Mouse (Mus musculus) erythroid progenitor cell, adult 5-6 weeks (primary cell): ENCODE measurements around the gene Snrpc. TPM values are rescaled to one million over a fixed set of nuclear protein-coding genes. Genes with fewer than 3 reads are reported as not detected.

ENCODE experiments used
- ATAC-seq: replicated peaks from 2 replicates; pipeline ENCODE4 v1.8.0; 2016; ENCODE audit warnings: moderate number of reproducible peaks, mild to moderate bottlenecking, moderate TSS enrichment, inconsistent platforms; ENCODE audit not compliant: poor library complexity, low FRiP score, severe bottlenecking
- total RNA-seq, 2 experiments: library from RNA; stranded (forward) in 1 of 2; stranded (reverse) in 1 of 2; fragments of 150-400 nt in 1 of 2; fragments of 186-747, 209-891 nt in 1 of 2; gene quantifications; 2 replicates each; pipeline versions ENCODE4 v1.2.3 to v1.2.4; 2015 to 2017; ENCODE audit warnings: low replicate concordance in 2 of 2

Gene Snrpc
- total RNA-seq, 2 experiments from 2014 or later = 29.2 to 80.1 TPM

DNA sequence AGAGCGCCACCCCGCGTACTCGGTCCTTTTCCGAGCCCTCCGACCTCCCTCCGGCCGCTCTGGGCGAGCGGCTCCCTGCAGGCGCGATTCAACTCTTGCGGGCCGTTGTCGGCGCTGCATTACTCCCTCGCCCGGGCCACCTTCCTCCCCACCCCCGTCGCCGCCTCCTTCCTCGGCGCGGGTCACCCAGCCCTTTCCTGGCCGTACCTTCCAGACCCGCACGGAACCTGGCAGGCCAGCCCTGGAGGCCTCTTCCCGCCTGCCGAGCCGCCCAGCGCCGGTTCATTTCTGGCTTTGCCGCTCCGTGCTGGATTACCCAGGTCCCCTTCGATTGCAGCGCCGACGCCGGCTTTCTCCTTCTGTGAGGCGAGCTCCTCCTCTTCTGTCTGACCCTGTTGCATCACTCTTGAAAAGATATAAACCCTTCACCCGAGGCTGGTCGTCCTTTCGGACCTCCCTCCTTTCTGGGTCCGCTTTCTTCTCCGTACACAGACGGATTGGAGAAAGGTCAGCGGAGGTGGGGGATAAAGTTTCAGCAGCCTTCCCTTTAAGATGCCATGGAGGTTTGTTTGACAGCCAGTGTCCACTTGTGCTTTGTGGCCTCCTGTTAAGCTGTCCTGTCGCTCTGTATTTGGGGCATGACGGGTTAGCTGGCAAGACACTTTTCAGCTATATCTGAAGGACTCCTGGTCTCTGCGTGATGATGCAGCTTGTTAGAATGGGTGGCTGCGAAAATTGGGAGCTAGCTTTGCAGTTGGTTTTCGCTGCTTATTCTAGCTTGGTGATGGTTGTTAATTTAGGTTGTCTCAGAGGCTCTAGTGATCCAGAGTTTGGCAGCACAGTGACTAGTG lies 19.1 kb downstream of the Snrpc start:
- ATAC-seq = peak; percentile 60

DNA sequence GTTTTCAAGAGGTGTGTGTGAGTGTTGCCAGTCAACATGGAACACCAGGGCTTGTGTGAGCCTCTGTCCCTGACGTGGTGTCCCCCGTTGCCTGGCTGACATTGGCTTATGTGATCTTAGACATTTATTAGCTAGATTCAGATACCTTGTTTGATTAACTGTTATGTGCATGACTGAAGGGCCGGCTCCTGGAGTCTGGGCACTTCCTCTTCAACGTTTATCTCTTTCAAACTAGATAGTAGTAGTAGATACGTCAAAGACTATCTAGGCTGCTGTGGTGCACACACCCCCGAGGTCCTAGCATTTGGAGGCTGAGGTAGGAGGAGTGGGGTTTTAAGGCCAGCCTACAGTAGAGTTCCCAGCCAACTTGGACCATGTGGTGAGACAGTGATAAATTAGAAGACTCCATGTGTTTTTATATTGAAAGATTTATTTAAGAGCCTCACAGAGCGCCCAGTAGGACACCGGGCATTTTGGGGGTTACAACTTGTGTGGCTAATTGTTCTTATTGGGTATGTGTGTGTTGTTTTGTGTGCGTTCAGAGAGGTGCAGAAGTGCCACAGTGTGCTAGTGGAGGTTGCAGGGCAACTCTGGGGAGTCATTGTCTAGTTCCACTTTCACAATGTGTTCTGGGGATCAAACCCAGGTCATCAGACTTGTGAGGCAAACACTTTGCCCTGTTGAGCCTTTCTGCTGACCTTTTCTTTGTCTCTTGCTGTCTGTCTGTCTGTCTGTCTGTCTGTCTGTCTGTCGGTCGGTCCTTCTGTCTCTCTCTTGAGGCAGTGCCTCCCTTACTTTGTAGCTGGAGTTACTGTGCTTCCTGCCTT lies 19.9 kb downstream of the Snrpc start:
- peak; percentile 40 for ATAC-seq

DNA sequence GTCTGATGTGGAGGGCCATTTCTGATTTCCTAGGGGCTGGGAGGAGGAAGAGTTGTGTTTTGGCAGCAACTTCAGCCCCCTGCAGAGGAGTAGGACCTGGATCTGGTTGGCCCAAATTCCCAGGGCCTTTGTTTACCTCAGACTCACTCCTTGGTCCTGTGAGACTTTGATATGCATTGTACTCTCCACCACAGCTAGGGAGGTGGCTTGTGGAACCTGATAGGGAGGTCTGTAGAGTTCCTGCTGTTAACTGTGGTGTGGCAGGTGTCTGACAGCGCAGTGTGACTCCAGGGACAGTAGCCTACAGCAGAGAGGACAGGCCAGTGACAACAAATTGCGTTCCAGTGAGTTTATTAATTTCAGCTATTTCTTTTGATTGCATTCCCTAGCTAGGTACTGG lies 21.2 kb downstream of the Snrpc start:
- no peak for ATAC-seq

DNA sequence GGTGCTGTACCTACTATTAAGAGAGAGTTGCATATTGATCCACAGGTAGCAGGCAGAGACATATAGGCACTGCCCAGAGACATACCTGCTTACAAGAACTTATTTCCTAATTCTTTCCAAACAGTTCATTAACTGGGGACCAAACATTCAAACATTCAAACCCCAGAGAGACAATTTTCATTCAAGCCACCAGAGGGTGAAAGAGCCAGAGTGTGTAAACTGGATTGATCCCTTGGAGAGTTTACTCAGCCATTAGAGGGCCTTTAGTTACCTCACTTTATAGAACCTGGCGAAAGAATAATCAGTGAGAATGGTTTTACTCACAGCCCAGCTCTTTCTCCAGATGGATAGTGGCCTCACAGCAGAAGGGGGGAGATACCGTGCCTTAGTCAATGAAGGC lies 27.5 kb downstream of the Snrpc start:
- ATAC-seq = no peak

DNA sequence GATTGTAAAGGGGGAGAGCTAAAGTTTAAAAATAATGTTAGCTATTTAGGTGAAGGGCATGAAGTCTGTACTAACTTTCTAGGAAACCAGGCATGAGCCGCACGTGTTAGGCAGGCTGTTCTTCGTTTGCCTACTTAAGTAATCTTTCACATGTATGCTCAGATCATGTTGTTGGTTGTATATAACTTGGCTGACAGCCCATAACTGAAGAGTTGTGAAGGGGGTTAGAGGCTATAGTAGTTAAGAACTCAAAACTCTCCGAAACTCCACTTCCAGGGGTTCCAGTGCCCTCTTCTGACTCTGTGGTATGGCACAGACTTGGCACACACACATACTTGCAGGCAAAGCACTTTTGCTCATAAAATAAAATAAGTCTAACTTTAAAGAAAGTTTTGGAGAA lies 28.8 kb downstream of the Snrpc start:
- ATAC-seq = no peak

DNA sequence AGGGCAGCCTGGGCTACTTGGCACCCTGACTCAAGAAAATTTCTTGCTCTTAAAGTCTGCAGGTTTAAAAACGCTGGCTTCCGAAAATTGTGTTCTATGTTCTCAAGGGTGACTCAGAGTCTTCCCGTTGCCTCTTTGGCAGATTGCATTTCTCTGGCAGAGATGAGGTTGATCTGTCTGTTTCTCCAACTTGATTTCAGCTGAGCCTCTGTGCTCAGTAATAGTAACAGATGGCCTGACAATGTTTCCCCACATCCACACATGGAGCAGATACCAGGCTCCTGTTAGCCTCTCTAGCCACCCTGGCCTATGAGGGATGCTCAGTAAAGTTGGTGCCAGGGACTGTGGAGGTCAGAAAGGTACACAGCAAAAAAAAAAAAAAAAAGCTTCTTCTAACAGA lies 33.9 kb downstream of the Snrpc start:
- ATAC-seq = no peak

DNA sequence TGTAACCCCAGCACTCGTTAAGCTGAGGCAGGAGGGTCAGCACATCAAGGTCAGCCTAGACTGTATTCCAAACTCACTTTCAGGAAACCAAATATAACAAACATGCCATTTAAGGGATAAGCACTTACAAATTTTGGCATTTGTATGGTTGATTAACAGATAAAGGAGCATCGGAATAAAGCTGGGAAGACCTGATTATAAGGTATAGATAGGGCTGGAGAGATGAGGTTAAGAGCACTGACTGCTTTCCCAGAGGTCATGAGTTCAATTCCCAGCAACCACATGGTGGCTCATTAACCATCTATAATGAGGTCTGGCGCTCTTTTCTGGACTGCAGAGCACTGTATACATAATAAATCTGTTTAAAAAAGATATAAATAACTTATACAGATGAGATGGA lies 35.6 kb downstream of the Snrpc start:
- no peak for ATAC-seq

DNA sequence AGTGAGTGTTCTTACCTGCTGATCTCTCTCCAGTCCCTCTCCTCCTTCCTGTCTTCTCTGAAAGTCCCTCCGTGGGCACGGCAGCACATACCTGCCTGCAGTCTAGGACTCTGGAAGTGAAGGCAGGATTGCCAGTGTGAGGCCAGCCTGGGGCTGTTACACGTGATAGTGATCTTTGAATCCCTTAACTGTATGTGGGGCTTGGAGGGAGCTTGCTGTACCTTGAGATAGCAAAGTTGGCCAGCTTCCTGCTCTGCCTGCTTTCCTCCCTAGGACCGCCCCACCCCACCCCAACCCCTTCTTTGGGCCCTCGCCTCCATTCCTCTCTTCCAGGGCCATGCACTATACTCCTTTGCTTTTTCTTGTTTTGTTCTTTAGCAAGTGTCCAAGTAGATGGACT lies 36.6 kb downstream of the Snrpc start:
- peak; percentile 62 for ATAC-seq

DNA sequence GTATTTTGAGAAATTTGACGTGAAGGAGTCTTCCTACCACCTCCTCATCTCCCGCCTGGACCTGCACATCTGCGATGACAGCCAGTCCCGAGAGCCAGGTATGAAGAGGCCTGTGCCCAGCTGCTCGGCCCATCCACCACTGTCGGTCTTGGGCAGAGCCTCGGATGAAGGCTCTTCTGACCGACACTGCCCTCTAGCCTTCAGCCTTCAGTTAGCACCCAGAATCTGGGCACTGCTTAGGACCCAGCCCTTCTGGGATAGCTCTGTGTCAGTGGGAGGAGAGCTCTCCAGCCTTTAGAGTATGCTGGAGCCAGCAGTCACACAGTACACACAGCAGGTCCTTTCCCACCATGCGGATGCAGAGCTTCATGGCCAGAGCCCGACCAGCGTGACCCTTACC lies 43.6 kb downstream of the Snrpc start:
- 0 out of 2 replicates have a peak, but pooled peaks have one; percentile 35 for ATAC-seq

DNA sequence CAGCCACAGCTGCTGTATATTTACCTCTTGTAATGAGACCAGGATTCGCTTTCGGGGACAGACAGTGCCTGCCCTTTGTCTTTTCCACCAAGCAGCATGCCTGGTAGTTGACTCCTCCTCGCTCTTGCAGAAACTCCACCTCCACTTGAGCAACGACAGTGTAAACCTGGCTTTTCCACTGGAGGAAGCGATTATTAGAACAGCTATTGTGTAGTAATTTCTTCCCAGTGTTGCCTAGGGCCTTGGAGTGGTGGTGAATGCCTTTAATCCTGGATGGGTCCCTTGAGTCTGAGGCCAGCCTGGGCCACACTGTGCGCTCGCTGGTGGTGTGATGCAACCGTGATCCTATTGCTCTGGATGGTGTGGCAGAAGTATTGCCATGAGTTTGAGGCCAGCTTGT lies 45.2 kb downstream of the Snrpc start:
- no peak for ATAC-seq

DNA sequence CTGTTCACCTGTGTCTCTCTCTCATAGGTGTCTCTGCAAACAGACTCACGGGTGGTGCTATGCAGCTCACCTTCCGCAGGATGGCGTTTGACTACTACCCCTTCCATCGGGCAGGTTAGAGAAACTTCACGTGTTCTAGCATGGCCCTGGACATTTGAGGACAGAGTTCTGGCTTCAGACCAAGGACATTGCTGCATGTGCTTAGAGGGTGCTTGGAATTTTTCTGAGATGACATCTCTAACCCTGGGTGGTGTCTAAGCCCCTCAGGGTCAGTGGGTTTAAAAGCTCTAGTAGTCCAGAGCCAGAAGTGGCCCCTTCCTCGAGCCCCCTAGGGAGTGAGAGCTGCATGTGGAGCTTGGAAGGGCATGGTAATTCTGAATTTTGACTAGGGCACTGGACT lies 46.0 kb downstream of the Snrpc start:
- ATAC-seq = no peak

DNA sequence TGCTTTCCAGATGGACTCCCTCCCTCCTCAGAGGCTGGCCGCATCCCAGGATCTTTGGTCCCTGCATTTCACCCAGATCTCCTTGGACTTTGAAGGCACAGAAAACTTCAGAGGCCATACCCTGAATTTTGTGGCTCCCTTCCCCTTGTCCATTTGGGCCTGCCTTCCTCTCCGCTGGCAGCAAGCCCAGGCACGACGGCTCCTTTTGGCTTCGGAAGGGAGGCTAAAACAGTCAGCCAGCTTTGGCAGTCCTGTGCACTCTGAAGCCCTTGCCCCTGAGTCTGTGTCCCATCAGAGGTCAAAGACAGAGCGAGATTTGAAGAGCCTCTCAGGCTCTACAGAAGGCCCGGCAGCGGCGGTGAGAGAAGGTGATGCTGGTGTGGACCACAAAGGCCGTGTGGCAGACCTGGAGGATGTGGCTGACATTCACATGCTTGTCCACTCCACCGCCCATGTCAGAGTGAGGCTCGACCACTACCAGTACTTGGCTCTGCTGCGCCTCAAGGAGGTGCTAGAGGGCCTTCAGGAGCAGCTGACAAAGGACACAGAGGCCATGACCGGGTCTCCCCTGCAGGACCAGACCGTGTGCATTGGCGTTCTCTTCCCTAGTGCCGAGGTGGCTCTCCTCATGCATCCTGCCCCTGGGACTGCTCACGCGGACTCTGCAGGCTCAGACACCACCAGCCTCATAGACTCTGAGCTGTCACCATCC lies 48.7 kb downstream of the Snrpc start:
- no peak for ATAC-seq

Other genes starting within 250 kb of the Snrpc start
- gene Nudt3, start 214.7 kb upstream of the Snrpc start, total RNA-seq (2015; ENCODE audit: low replicate concordance) = 11.3 and 21.6 TPM in 2 replicates
- gene Nudt3, start 214.7 kb upstream of the Snrpc start, total RNA-seq (2017; ENCODE audit: low replicate concordance) = 20.7 and 43.1 TPM in 2 replicates
- gene RPS10-NUDT3, start 202.9 kb upstream of the Snrpc start, total RNA-seq (2015; ENCODE audit: low replicate concordance) = not detected in 2 replicates
- gene RPS10-NUDT3, start 202.9 kb upstream of the Snrpc start, total RNA-seq (2017; ENCODE audit: low replicate concordance) = 12.3 TPM in 1 of 2 replicates, not detected in the other
- gene Rps10, start 201.5 kb upstream of the Snrpc start, total RNA-seq (2015; ENCODE audit: low replicate concordance) = 648 and 718 TPM in 2 replicates
- gene Rps10, start 201.5 kb upstream of the Snrpc start, total RNA-seq (2017; ENCODE audit: low replicate concordance) = 440 and 463 TPM in 2 replicates
- gene Pacsin1, start 182.6 kb upstream of the Snrpc start, total RNA-seq (2015; ENCODE audit: low replicate concordance) = not detected in 2 replicates
- not detected in 2 replicates for gene Pacsin1, start 182.6 kb upstream of the Snrpc start, total RNA-seq (2017; ENCODE audit: low replicate concordance)
- gene Spdef, start 109.2 kb upstream of the Snrpc start, total RNA-seq (2015; ENCODE audit: low replicate concordance) = not detected in 2 replicates
- gene Spdef, start 109.2 kb upstream of the Snrpc start, total RNA-seq (2017; ENCODE audit: low replicate concordance) = not detected in 2 replicates
- 66.7 and 69.2 TPM in 2 replicates for gene D17Wsu92e, start 17.5 kb upstream of the Snrpc start, total RNA-seq (2015; ENCODE audit: low replicate concordance)
- 124 and 152 TPM in 2 replicates for gene D17Wsu92e, start 17.5 kb upstream of the Snrpc start, total RNA-seq (2017; ENCODE audit: low replicate concordance)
- gene Uhrf1bp1, start 18.3 kb downstream of the Snrpc start, total RNA-seq (2015; ENCODE audit: low replicate concordance) = 2.9 and 11.2 TPM in 2 replicates
- gene Uhrf1bp1, start 18.3 kb downstream of the Snrpc start, total RNA-seq (2017; ENCODE audit: low replicate concordance) = 4.2 and 6.0 TPM in 2 replicates
- gene Anks1, start 71.2 kb downstream of the Snrpc start, total RNA-seq (2015; ENCODE audit: low replicate concordance) = 6.1 and 6.7 TPM in 2 replicates
- 3.8 and 4.6 TPM in 2 replicates for gene Anks1, start 71.2 kb downstream of the Snrpc start, total RNA-seq (2017; ENCODE audit: low replicate concordance)
- 14.3 and 19.8 TPM in 2 replicates for gene Taf11, start 71.7 kb downstream of the Snrpc start, total RNA-seq (2015; ENCODE audit: low replicate concordance)
- gene Taf11, start 71.7 kb downstream of the Snrpc start, total RNA-seq (2017; ENCODE audit: low replicate concordance) = 15.1 and 15.3 TPM in 2 replicates
- not detected in 2 replicates for gene Tcp11, start 242.5 kb downstream of the Snrpc start, total RNA-seq (2015; ENCODE audit: low replicate concordance)
- gene Tcp11, start 242.5 kb downstream of the Snrpc start, total RNA-seq (2017; ENCODE audit: low replicate concordance) = not detected in 2 replicates